Mouse (Mus musculus) natural killer cell, adult 2 months (primary cell): Measurements from ENCODE around the gene Pdgfc.

Experiments used
- DNase-seq, 2 experiments: peaks; one replicate each; pipeline ENCODE4 v3.0.0; 2022; ENCODE audit warnings: low spot score in 2 of 2

The Pdgfc gene

GRCm38 (mm10) chr3:81160457-81161165, 124.4 kb downstream of the Pdgfc start:
- DNase-seq, result no peak

GRCm38 (mm10) chr3:81162129-81162528, 125.9 kb downstream of the Pdgfc start:
- DNase-seq, result no peak

GRCm38 (mm10) chr3:81164091-81164490, 127.9 kb downstream of the Pdgfc start:
- DNase-seq, result no peak

- DNase-seq, result no peak
These were observed 134.0 kb downstream of the Pdgfc start for GRCm38 (mm10) chr3:81170073-81170809.

- no peak for DNase-seq
These were observed 138.6 kb downstream of the Pdgfc start for GRCm38 (mm10) chr3:81174832-81175231.

GRCm38 (mm10) chr3:81181319-81182013, 145.2 kb downstream of the Pdgfc start:
- no peak for DNase-seq

- DNase-seq, result no peak
These were observed 160.7 kb downstream of the Pdgfc start for GRCm38 (mm10) chr3:81196937-81197336.

GRCm38 (mm10) chr3:81197644-81198043, 161.4 kb downstream of the Pdgfc start:
- DNase-seq, result no peak

- DNase-seq, result no peak
These were observed 164.4 kb downstream of the Pdgfc start for GRCm38 (mm10) chr3:81200647-81201046.

GRCm38 (mm10) chr3:81205201-81205600, 169.0 kb downstream of the Pdgfc start:
- DNase-seq, result no peak

- no peak for DNase-seq
These were observed 172.0 kb downstream of the Pdgfc start for GRCm38 (mm10) chr3:81208246-81208645.

- DNase-seq, result no peak
These were observed 174.9 kb downstream of the Pdgfc start for GRCm38 (mm10) chr3:81211147-81211546.

- DNase-seq, result no peak
These were observed 175.4 kb downstream of the Pdgfc start for GRCm38 (mm10) chr3:81211666-81212065.

- no peak for DNase-seq
These were observed 179.4 kb downstream of the Pdgfc start for GRCm38 (mm10) chr3:81215547-81216118.

GRCm38 (mm10) chr3:81221682-81222081, 185.5 kb downstream of the Pdgfc start:
- DNase-seq, result no peak

GRCm38 (mm10) chr3:81228344-81228743, 192.1 kb downstream of the Pdgfc start:
- DNase-seq, result no peak

- DNase-seq, result no peak
These were observed 206.7 kb downstream of the Pdgfc start for GRCm38 (mm10) chr3:81242697-81243590.

- no peak for DNase-seq
These were observed 207.4 kb downstream of the Pdgfc start for GRCm38 (mm10) chr3:81243591-81243990.

GRCm38 (mm10) chr3:81262801-81263200, 226.6 kb downstream of the Pdgfc start:
- DNase-seq, result no peak
